Comparison of ENCODE assay signal across 8 mouse cellular contexts in genomic region chr2:151743845-151744244, GRCm38 (mm10). TPM values are rescaled to one million over a fixed set of nuclear protein-coding genes. Genes with fewer than 3 reads are reported as not detected.
DNase-seq lines count a peak whose midpoint lies in the region; ATAC-seq and TF ChIP-seq lines count a peak whose summit lies in the region.

Psmf1 (minus strand) TSS chr2:151744186.

- no peak within 1 kb of the TSS for H3K4me3 ChIP-seq in bone marrow macrophage, adult 2 months (ENCODE audit: insufficient read depth, low read length)
- H3K4me3 ChIP-seq in intestine, embryonic 15.5 days (replicated peaks) = no peak within 1 kb of the TSS
- H3K4me3 ChIP-seq in megakaryocyte, embryonic 14.5 days (replicated peaks) = no peak within 1 kb of the TSS

- H3K27ac ChIP-seq in bone marrow macrophage, adult 2 months (ENCODE audit: insufficient read depth, low read depth, low read length) = no peak within 1 kb of the TSS
- H3K27ac ChIP-seq in intestine, embryonic 15.5 days = no peak within 1 kb of the TSS

- TF ChIP-seq CTCF in bone marrow macrophage, adult 2 months (IDR thresholded peaks at IDR 0.05; ENCODE audit: low read depth, low read length) = no peak

- no peak for TF ChIP-seq POLR2A in bone marrow macrophage, adult 2 months (IDR thresholded peaks at IDR 0.05; ENCODE audit: borderline replicate concordance, low read depth, low read length)

- no peaks in the 10 kb centered on the region for H3K9me3 ChIP-seq in intestine, embryonic 15.5 days
- H3K9me3 ChIP-seq in megakaryocyte, embryonic 14.5 days = peaks cover 4% of the 10 kb centered on the region; the same call in 1 of the 2 replicates

- H3K36me3 ChIP-seq in intestine, embryonic 15.5 days = no peaks in the 10 kb centered on the region
- no peaks in the 10 kb centered on the region for H3K36me3 ChIP-seq in megakaryocyte, embryonic 14.5 days (replicated peaks; ENCODE audit: low read length)

- peaks cover 15% of the 10 kb centered on the region for H3K4me1 ChIP-seq in bone marrow macrophage, adult 2 months (ENCODE audit: control insufficient read depth, insufficient read depth, low read length)
- peaks cover 7% of the 10 kb centered on the region for H3K4me1 ChIP-seq in intestine, embryonic 15.5 days (replicated peaks)
- peaks cover 60% of the 10 kb centered on the region for H3K4me1 ChIP-seq in megakaryocyte, embryonic 14.5 days

- H3K4me2 ChIP-seq in intestine, embryonic 15.5 days (replicated peaks) = no peak within 1 kb of the TSS

- H3K9ac ChIP-seq in intestine, embryonic 15.5 days = no peak within 1 kb of the TSS

- H3K27me3 ChIP-seq in intestine, embryonic 15.5 days (replicated peaks) = no peaks in the 10 kb centered on the region
- peaks cover 10% of the 10 kb centered on the region for H3K27me3 ChIP-seq in megakaryocyte, embryonic 14.5 days (replicated peaks)

- ATAC-seq in intestine, embryonic 15.5 days = no peak

- DNase-seq in layer of hippocampus, adult 18-20 months (ENCODE audit: low spot score in 2 of 2) = no peak
- no peak for DNase-seq in layer of hippocampus, adult 11-12 months (ENCODE audit: low spot score)
- DNase-seq in gastrocnemius, postnatal 4 days (ENCODE audit: low spot score in 2 of 2) = no peak
- no peak for DNase-seq in retina, embryonic 14.5 days (ENCODE audit: low spot score)
- DNase-seq in yolk sac, embryonic 10.5 days (ENCODE audit: low spot score) = no peak

RNA-seq across cellular contexts. Expression of gene Psmf1, which starts in this region (rescaled TPM):
- 10 to 100 TPM; 33.2 to 35.1 TPM for total RNA-seq in layer of hippocampus, adult 18-20 months (2021)
- polyA plus RNA-seq in bone marrow macrophage, adult 2 months (2012; ENCODE audit: insufficient read depth, insufficient read length, missing spikeins) = 28.5 and 28.9 TPM in 2 replicates
- 10 to 100 TPM; 30.6 to 31.5 TPM for total RNA-seq in gastrocnemius, postnatal 4 days (2021)
- 39.8 and 42.2 TPM in 2 replicates for polyA plus RNA-seq in intestine, embryonic 15.5 days (2015; fragmentation: Nextera tagmentation; extraction: Ambion mirVana)
- 41.0 and 47.6 TPM in 2 replicates for polyA plus RNA-seq in megakaryocyte, embryonic 14.5 days (2012; ENCODE audit: insufficient read depth, low replicate concordance)
